Mouse (Mus musculus): ENCODE results near the gene Tmem200a. TPM values are rescaled to one million over a fixed set of nuclear protein-coding genes. Genes with fewer than 3 reads are reported as not detected.

Tmem200a gene
- polyA plus RNA-seq, 1 experiment from 2014 or later = 8.3 TPM

GRCm38 (mm10) chr10:25929401-25930150 is 149.3 kb downstream of the Tmem200a start:
- WGBS = 34% methylated on average over 12 of the region's 12 CpGs
- Histone ChIP-seq H3K27me3 (ENCODE audit: control insufficient read depth, insufficient read depth, low read length) (no peaks in the 10 kb centered on the region), H3K9ac (replicated peaks; ENCODE audit: low read length) (no peak overlapping the region), H3K4me3 (ENCODE audit: low read depth, low read length) (no peak overlapping the region), H3K4me2 (ENCODE audit: low read depth, low read length) (no peak overlapping the region), H3K27ac (replicated peaks; ENCODE audit: low read depth, low read length) (no peak overlapping the region), H3K36me3 (replicated peaks; ENCODE audit: control insufficient read depth, insufficient read depth, low read depth, low read length) (no peaks in the 10 kb centered on the region), H3K9me3 (replicated peaks; ENCODE audit: control insufficient read depth, low read length) (no peaks in the 10 kb centered on the region), H3K4me1 (ENCODE audit: control insufficient read depth, insufficient read depth, low read length) (0 out of 2 replicates have a peak, but pooled peaks cover 4% of the 10 kb centered on the region)
- DNase-seq (ENCODE audit: low spot score) = peak; percentile 31
- no peak for ATAC-seq (replicated peaks; ENCODE audit: insufficient number of reproducible peaks, low FRiP score, low TSS enrichment, low read depth)

DNA sequence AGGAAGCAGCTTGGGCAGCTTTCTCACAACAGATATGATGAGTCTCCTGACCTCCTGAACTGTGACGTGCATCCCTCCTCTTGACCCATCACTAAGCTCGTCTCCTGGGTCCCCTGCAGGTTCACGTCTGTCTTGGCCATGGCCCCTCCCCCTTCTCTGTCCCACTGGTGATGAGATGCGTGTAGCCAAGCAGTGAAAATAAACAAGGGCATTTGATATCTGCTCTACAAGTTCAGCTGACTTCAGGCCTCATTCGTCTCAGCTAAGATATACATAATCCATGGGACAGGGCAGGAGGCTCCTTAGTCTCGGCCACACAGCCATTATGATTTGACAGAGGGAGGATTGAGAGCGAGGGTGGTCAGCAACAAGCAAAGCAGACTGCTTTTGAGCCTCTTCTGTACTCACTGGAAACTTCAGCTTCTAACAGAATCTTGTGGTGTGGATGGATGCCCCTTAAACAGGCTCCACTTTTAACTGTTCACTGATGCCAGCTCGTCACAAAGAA is 149.9 kb downstream of the Tmem200a start:
- 22% methylated on average over 8 of the region's 8 CpGs for WGBS
- DNase-seq (ENCODE audit: low spot score) (peak; percentile 19), ATAC-seq (replicated peaks; ENCODE audit: insufficient number of reproducible peaks, low FRiP score, low TSS enrichment, low read depth) (peak; percentile 72)
- Histone ChIP-seq H3K27me3 (ENCODE audit: control insufficient read depth, insufficient read depth, low read length) (no peaks in the 10 kb centered on the region), H3K27ac (replicated peaks; ENCODE audit: low read depth, low read length) (no peak overlapping the region), H3K9me3 (replicated peaks; ENCODE audit: control insufficient read depth, low read length) (no peaks in the 10 kb centered on the region), H3K4me2 (ENCODE audit: low read depth, low read length) (no peak overlapping the region), H3K4me3 (ENCODE audit: low read depth, low read length) (no peak overlapping the region), H3K9ac (replicated peaks; ENCODE audit: low read length) (no peak overlapping the region; the same call in 1 of the 2 replicates), H3K36me3 (replicated peaks; ENCODE audit: control insufficient read depth, insufficient read depth, low read depth, low read length) (no peaks in the 10 kb centered on the region), H3K4me1 (ENCODE audit: control insufficient read depth, insufficient read depth, low read length) (0 out of 2 replicates have a peak, but pooled peaks cover 4% of the 10 kb centered on the region)

DNA sequence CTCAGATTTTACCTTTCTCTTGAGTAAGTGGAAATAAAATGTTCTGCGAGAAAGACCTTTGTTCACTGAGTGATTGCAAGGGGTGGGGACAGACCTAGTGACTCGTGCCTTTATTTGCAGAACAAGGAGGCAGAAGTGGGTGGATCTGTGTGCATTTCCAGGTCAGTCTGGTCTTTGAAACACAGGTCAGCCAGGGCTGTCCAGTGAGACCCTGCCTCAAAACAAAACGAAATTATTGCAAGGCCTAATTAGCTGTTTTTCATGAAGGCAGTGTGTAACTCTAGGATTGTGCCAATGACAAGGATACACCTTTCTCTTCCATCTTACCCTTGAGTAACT is 150.4 kb downstream of the Tmem200a start:
- Histone ChIP-seq H3K36me3 (replicated peaks; ENCODE audit: control insufficient read depth, insufficient read depth, low read depth, low read length) (no peaks in the 10 kb centered on the region), H3K27ac (replicated peaks; ENCODE audit: low read depth, low read length) (no peak overlapping the region), H3K27me3 (ENCODE audit: control insufficient read depth, insufficient read depth, low read length) (no peaks in the 10 kb centered on the region), H3K9me3 (replicated peaks; ENCODE audit: control insufficient read depth, low read length) (no peaks in the 10 kb centered on the region), H3K4me2 (ENCODE audit: low read depth, low read length) (no peak overlapping the region), H3K9ac (replicated peaks; ENCODE audit: low read length) (no peak overlapping the region), H3K4me3 (ENCODE audit: low read depth, low read length) (no peak overlapping the region), H3K4me1 (ENCODE audit: control insufficient read depth, insufficient read depth, low read length) (0 out of 2 replicates have a peak, but pooled peaks cover 4% of the 10 kb centered on the region)
- WGBS = 29% methylated on average over 3 of the region's 3 CpGs
- ATAC-seq (replicated peaks; ENCODE audit: insufficient number of reproducible peaks, low FRiP score, low TSS enrichment, low read depth) (no peak; the same call in 1 of the 2 replicates), DNase-seq (ENCODE audit: low spot score) (no peak)

GRCm38 (mm10) chr10:25927553-25928447 is 151.1 kb downstream of the Tmem200a start:
- DNase-seq (ENCODE audit: low spot score) (peak; percentile 64), ATAC-seq (replicated peaks; ENCODE audit: insufficient number of reproducible peaks, low FRiP score, low TSS enrichment, low read depth) (no peak)
- no peaks in the 10 kb centered on the region for H3K9me3 ChIP-seq (replicated peaks; ENCODE audit: control insufficient read depth, low read length)
- H3K9ac ChIP-seq (replicated peaks; ENCODE audit: low read length) = no peak overlapping the region
- 0 out of 2 replicates have a peak, but pooled peaks cover 4% of the 10 kb centered on the region for H3K4me1 ChIP-seq (ENCODE audit: control insufficient read depth, insufficient read depth, low read length)
- H3K27ac ChIP-seq (replicated peaks; ENCODE audit: low read depth, low read length) = no peak overlapping the region
- WGBS = 31% methylated on average over 11 of the region's 11 CpGs
- H3K4me3 ChIP-seq (ENCODE audit: low read depth, low read length) = no peak overlapping the region
- no peaks in the 10 kb centered on the region for H3K36me3 ChIP-seq (replicated peaks; ENCODE audit: control insufficient read depth, insufficient read depth, low read depth, low read length)
- no peak overlapping the region for H3K4me2 ChIP-seq (ENCODE audit: low read depth, low read length)
- no peaks in the 10 kb centered on the region for H3K27me3 ChIP-seq (ENCODE audit: control insufficient read depth, insufficient read depth, low read length)

DNA sequence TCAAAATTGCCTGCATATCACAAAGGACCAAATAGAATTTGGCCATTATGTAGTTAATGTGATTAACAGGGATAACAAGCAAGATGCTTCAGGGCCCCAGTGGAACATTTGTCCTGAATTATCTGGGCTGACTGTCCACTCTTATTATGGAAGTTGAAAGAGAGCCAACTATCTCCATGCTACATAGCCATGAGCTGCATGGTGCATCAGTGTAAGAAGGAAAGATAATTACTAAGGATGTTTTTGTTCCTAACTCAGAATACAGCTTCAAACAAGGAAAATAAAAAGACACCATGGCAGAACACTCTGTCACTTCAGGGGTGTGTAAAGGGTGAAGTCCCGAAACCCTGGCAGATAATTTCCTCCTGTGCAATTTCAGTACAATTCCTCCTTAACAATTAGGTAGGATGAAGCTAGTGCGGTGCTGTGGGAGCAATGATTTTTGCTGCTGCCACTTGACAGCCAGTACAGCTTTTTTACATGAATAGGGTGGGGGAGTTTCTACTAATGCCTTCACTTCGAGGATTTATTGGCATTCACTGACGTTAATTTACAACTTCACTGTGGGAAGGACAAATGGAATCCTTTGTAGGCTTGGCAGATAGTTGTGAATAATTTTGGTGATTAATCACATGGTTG is 158.1 kb downstream of the Tmem200a start:
- no peak for ATAC-seq (replicated peaks; ENCODE audit: insufficient number of reproducible peaks, low FRiP score, low TSS enrichment, low read depth)
- DNase-seq (ENCODE audit: low spot score) = no peak
- H3K27ac ChIP-seq (replicated peaks; ENCODE audit: low read depth, low read length) = no peak overlapping the region
- H3K36me3 ChIP-seq (replicated peaks; ENCODE audit: control insufficient read depth, insufficient read depth, low read depth, low read length) = no peaks in the 10 kb centered on the region
- no peak overlapping the region for H3K9ac ChIP-seq (replicated peaks; ENCODE audit: low read length)
- no peak overlapping the region for H3K4me2 ChIP-seq (ENCODE audit: low read depth, low read length)
- H3K4me1 ChIP-seq (ENCODE audit: control insufficient read depth, insufficient read depth, low read length) = no peaks in the 10 kb centered on the region
- no peaks in the 10 kb centered on the region for H3K27me3 ChIP-seq (ENCODE audit: control insufficient read depth, insufficient read depth, low read length)
- WGBS = 61% methylated on average over 4 of the region's 4 CpGs
- H3K4me3 ChIP-seq (ENCODE audit: low read depth, low read length) = no peak overlapping the region
- H3K9me3 ChIP-seq (replicated peaks; ENCODE audit: control insufficient read depth, low read length) = no peaks in the 10 kb centered on the region

DNA sequence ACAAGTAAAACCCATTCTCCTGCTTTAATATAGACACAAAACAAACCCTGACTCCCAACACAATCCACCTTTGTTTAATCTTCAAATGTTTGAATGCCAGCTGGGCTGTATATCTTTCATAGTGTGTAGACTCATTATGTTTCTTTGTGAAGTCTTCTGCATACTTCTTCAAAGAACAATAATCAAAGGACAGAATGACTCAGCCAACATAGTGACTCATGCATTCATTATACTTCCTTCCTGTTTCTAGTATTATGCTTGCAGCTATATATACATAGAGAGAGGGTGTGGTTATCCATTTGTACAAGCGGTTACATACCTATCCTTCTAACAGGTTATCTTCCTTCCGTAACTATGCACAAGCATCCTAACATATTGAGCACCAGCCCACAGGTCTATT is 160.7 kb downstream of the Tmem200a start:
- H3K9ac ChIP-seq (replicated peaks; ENCODE audit: low read length) = no peak overlapping the region
- ATAC-seq (replicated peaks; ENCODE audit: insufficient number of reproducible peaks, low FRiP score, low TSS enrichment, low read depth) (no peak), DNase-seq (ENCODE audit: low spot score) (no peak)
- no peaks in the 10 kb centered on the region for H3K4me1 ChIP-seq (ENCODE audit: control insufficient read depth, insufficient read depth, low read length)
- no peak overlapping the region for H3K4me2 ChIP-seq (ENCODE audit: low read depth, low read length)
- no peaks in the 10 kb centered on the region for H3K27me3 ChIP-seq (ENCODE audit: control insufficient read depth, insufficient read depth, low read length)
- WGBS = 79% methylated on average over 2 of the region's 2 CpGs
- no peak overlapping the region for H3K27ac ChIP-seq (replicated peaks; ENCODE audit: low read depth, low read length)
- H3K9me3 ChIP-seq (replicated peaks; ENCODE audit: control insufficient read depth, low read length) = no peaks in the 10 kb centered on the region
- no peak overlapping the region for H3K4me3 ChIP-seq (ENCODE audit: low read depth, low read length)
- H3K36me3 ChIP-seq (replicated peaks; ENCODE audit: control insufficient read depth, insufficient read depth, low read depth, low read length) = no peaks in the 10 kb centered on the region

DNA sequence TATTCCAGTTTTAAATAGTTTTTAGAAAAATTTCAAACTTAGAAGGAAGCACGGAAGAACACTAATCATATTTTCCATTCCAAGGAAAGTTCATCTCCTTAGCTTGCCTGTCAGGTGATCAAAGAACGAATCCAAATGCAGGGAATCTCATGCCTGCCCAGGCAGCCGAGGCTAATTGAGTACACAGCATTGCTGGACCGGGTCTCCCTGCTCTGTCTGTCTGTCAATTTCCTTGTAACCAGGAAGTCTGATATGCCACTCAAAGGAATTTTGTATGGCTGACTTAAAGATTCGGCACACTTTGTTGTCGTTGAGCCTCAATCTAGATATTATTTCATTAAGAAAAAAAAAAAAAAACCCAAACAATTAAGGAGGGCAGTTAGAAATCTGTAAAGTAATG is 168.6 kb downstream of the Tmem200a start:
- H3K4me1 ChIP-seq (ENCODE audit: control insufficient read depth, insufficient read depth, low read length) = no peaks in the 10 kb centered on the region
- no peaks in the 10 kb centered on the region for H3K36me3 ChIP-seq (replicated peaks; ENCODE audit: control insufficient read depth, insufficient read depth, low read depth, low read length)
- H3K4me3 ChIP-seq (ENCODE audit: low read depth, low read length) = no peak overlapping the region
- H3K27me3 ChIP-seq (ENCODE audit: control insufficient read depth, insufficient read depth, low read length) = no peaks in the 10 kb centered on the region
- DNase-seq (ENCODE audit: low spot score) (no peak), ATAC-seq (replicated peaks; ENCODE audit: insufficient number of reproducible peaks, low FRiP score, low TSS enrichment, low read depth) (no peak)
- no peak overlapping the region for H3K27ac ChIP-seq (replicated peaks; ENCODE audit: low read depth, low read length)
- no peak overlapping the region for H3K9ac ChIP-seq (replicated peaks; ENCODE audit: low read length)
- WGBS = 58% methylated on average over 6 of the region's 6 CpGs
- H3K9me3 ChIP-seq (replicated peaks; ENCODE audit: control insufficient read depth, low read length) = no peaks in the 10 kb centered on the region
- H3K4me2 ChIP-seq (ENCODE audit: low read depth, low read length) = no peak overlapping the region
